Mouse (Mus musculus): ENCODE measurements around the gene Cacna1b. TPM values are rescaled to one million over a fixed set of nuclear protein-coding genes. Genes with fewer than 3 reads are reported as not detected.

The Cacna1b gene
- polyA plus RNA-seq, 1 experiment from 2014 or later: 1.7 TPM

- H3K4me2 ChIP-seq: no peak overlapping the region
- H3K9ac ChIP-seq (ENCODE audit: low read length): no peak overlapping the region
- no peak overlapping the region for H3K4me3 ChIP-seq (ENCODE audit: low read depth, low read length)
- no peaks in the 10 kb centered on the region for H3K27me3 ChIP-seq (ENCODE audit: control insufficient read depth, insufficient read depth, low read length)
- no peak for ATAC-seq (ENCODE audit: low FRiP score)
- 78% methylated on average over 7 of the region's 7 CpGs for WGBS
- no peak overlapping the region for H3K27ac ChIP-seq (ENCODE audit: low read depth, low read length)
- no peaks in the 10 kb centered on the region for H3K4me1 ChIP-seq (ENCODE audit: control insufficient read depth, insufficient read depth, low read length)
- no peak for DNase-seq (ENCODE audit: low spot score, missing footprints)
- H3K36me3 ChIP-seq (ENCODE audit: control insufficient read depth, insufficient read depth, low read length): no peaks in the 10 kb centered on the region
- no peaks in the 10 kb centered on the region for H3K9me3 ChIP-seq (ENCODE audit: control insufficient read depth, low read length)
Observed at GRCm38 (mm10) chr2:24747878-24748277, 15.1 kb downstream of the Cacna1b start.

GRCm38 (mm10) chr2:24739701-24740100 lies 23.3 kb downstream of the Cacna1b start:
- 86% methylated on average over 5 of the region's 5 CpGs for WGBS
- Histone ChIP-seq H3K27ac (ENCODE audit: low read depth, low read length) (no peak overlapping the region), H3K27me3 (ENCODE audit: control insufficient read depth, insufficient read depth, low read length) (no peaks in the 10 kb centered on the region), H3K4me1 (ENCODE audit: control insufficient read depth, insufficient read depth, low read length) (no peaks in the 10 kb centered on the region; the same call in 1 of the 2 replicates), H3K4me2 (no peak overlapping the region), H3K4me3 (ENCODE audit: low read depth, low read length) (no peak overlapping the region), H3K36me3 (ENCODE audit: control insufficient read depth, insufficient read depth, low read length) (no peaks in the 10 kb centered on the region), H3K9me3 (ENCODE audit: control insufficient read depth, low read length) (no peaks in the 10 kb centered on the region), H3K9ac (ENCODE audit: low read length) (no peak overlapping the region)
- peak; percentile 14 for DNase-seq (ENCODE audit: low spot score, missing footprints)
- ATAC-seq (ENCODE audit: low FRiP score): no peak

GRCm38 (mm10) chr2:24733157-24733556 lies 29.8 kb downstream of the Cacna1b start:
- no peaks in the 10 kb centered on the region for H3K4me1 ChIP-seq (ENCODE audit: control insufficient read depth, insufficient read depth, low read length)
- ATAC-seq (ENCODE audit: low FRiP score) (no peak), DNase-seq (ENCODE audit: low spot score, missing footprints) (peak; percentile 33)
- H3K27ac ChIP-seq (ENCODE audit: low read depth, low read length): no peak overlapping the region
- no peaks in the 10 kb centered on the region for H3K9me3 ChIP-seq (ENCODE audit: control insufficient read depth, low read length)
- no peaks in the 10 kb centered on the region for H3K36me3 ChIP-seq (ENCODE audit: control insufficient read depth, insufficient read depth, low read length)
- H3K4me3 ChIP-seq (ENCODE audit: low read depth, low read length): no peak overlapping the region
- 80% methylated on average over 4 of the region's 4 CpGs for WGBS
- no peak overlapping the region for H3K4me2 ChIP-seq
- no peaks in the 10 kb centered on the region for H3K27me3 ChIP-seq (ENCODE audit: control insufficient read depth, insufficient read depth, low read length)
- H3K9ac ChIP-seq (ENCODE audit: low read length): no peak overlapping the region

GRCm38 (mm10) chr2:24725865-24726264 lies 37.1 kb downstream of the Cacna1b start:
- DNase-seq (ENCODE audit: low spot score, missing footprints) (peak; percentile 23), ATAC-seq (ENCODE audit: low FRiP score) (no peak)
- Histone ChIP-seq H3K9me3 (ENCODE audit: control insufficient read depth, low read length) (no peaks in the 10 kb centered on the region), H3K9ac (ENCODE audit: low read length) (no peak overlapping the region), H3K27me3 (ENCODE audit: control insufficient read depth, insufficient read depth, low read length) (no peaks in the 10 kb centered on the region), H3K4me2 (no peak overlapping the region), H3K27ac (ENCODE audit: low read depth, low read length) (no peak overlapping the region), H3K4me1 (ENCODE audit: control insufficient read depth, insufficient read depth, low read length) (no peaks in the 10 kb centered on the region), H3K36me3 (ENCODE audit: control insufficient read depth, insufficient read depth, low read length) (no peaks in the 10 kb centered on the region), H3K4me3 (ENCODE audit: low read depth, low read length) (no peak overlapping the region)
- WGBS: 91% methylated on average over 4 of the region's 4 CpGs

- Histone ChIP-seq H3K4me2 (no peak overlapping the region), H3K4me1 (ENCODE audit: control insufficient read depth, insufficient read depth, low read length) (no peaks in the 10 kb centered on the region), H3K9ac (ENCODE audit: low read length) (no peak overlapping the region), H3K36me3 (ENCODE audit: control insufficient read depth, insufficient read depth, low read length) (no peaks in the 10 kb centered on the region), H3K9me3 (ENCODE audit: control insufficient read depth, low read length) (no peaks in the 10 kb centered on the region), H3K27ac (ENCODE audit: low read depth, low read length) (no peak overlapping the region), H3K27me3 (ENCODE audit: control insufficient read depth, insufficient read depth, low read length) (no peaks in the 10 kb centered on the region), H3K4me3 (ENCODE audit: low read depth, low read length) (no peak overlapping the region)
- DNase-seq (ENCODE audit: low spot score, missing footprints): no peak
- ATAC-seq (ENCODE audit: low FRiP score): no peak
- 92% methylated on average over 14 of the region's 14 CpGs for WGBS
Observed at GRCm38 (mm10) chr2:24719645-24720379, 43.1 kb downstream of the Cacna1b start.

- Histone ChIP-seq H3K9ac (ENCODE audit: low read length) (no peak overlapping the region), H3K27me3 (ENCODE audit: control insufficient read depth, insufficient read depth, low read length) (no peaks in the 10 kb centered on the region), H3K4me2 (no peak overlapping the region), H3K27ac (ENCODE audit: low read depth, low read length) (no peak overlapping the region), H3K4me1 (ENCODE audit: control insufficient read depth, insufficient read depth, low read length) (no peaks in the 10 kb centered on the region), H3K36me3 (ENCODE audit: control insufficient read depth, insufficient read depth, low read length) (no peaks in the 10 kb centered on the region), H3K4me3 (ENCODE audit: low read depth, low read length) (no peak overlapping the region), H3K9me3 (ENCODE audit: control insufficient read depth, low read length) (no peaks in the 10 kb centered on the region)
- 89% methylated on average over 4 of the region's 4 CpGs for WGBS
- DNase-seq (ENCODE audit: low spot score, missing footprints): no peak
- ATAC-seq (ENCODE audit: low FRiP score): no peak
Observed at GRCm38 (mm10) chr2:24718906-24719305, 44.0 kb downstream of the Cacna1b start.

GRCm38 (mm10) chr2:24717963-24718362 lies 45.0 kb downstream of the Cacna1b start:
- H3K4me3 ChIP-seq (ENCODE audit: low read depth, low read length): no peak overlapping the region
- no peak overlapping the region for H3K27ac ChIP-seq (ENCODE audit: low read depth, low read length)
- 85% methylated on average over 7 of the region's 7 CpGs for WGBS
- H3K9ac ChIP-seq (ENCODE audit: low read length): no peak overlapping the region
- H3K36me3 ChIP-seq (ENCODE audit: control insufficient read depth, insufficient read depth, low read length): no peaks in the 10 kb centered on the region
- H3K9me3 ChIP-seq (ENCODE audit: control insufficient read depth, low read length): no peaks in the 10 kb centered on the region
- DNase-seq (ENCODE audit: low spot score, missing footprints) (no peak), ATAC-seq (ENCODE audit: low FRiP score) (no peak)
- H3K4me2 ChIP-seq: no peak overlapping the region
- H3K27me3 ChIP-seq (ENCODE audit: control insufficient read depth, insufficient read depth, low read length): no peaks in the 10 kb centered on the region
- no peaks in the 10 kb centered on the region for H3K4me1 ChIP-seq (ENCODE audit: control insufficient read depth, insufficient read depth, low read length)

- no peak overlapping the region for H3K27ac ChIP-seq (ENCODE audit: low read depth, low read length)
- 86% methylated on average over 4 of the region's 4 CpGs for WGBS
- H3K4me2 ChIP-seq: no peak overlapping the region
- no peaks in the 10 kb centered on the region for H3K9me3 ChIP-seq (ENCODE audit: control insufficient read depth, low read length)
- no peaks in the 10 kb centered on the region for H3K27me3 ChIP-seq (ENCODE audit: control insufficient read depth, insufficient read depth, low read length)
- no peak overlapping the region for H3K4me3 ChIP-seq (ENCODE audit: low read depth, low read length)
- H3K4me1 ChIP-seq (ENCODE audit: control insufficient read depth, insufficient read depth, low read length): no peaks in the 10 kb centered on the region
- no peak overlapping the region for H3K9ac ChIP-seq (ENCODE audit: low read length)
- ATAC-seq (ENCODE audit: low FRiP score) (no peak), DNase-seq (ENCODE audit: low spot score, missing footprints) (no peak)
- H3K36me3 ChIP-seq (ENCODE audit: control insufficient read depth, insufficient read depth, low read length): no peaks in the 10 kb centered on the region
Observed at GRCm38 (mm10) chr2:24717461-24717860, 45.5 kb downstream of the Cacna1b start.

GRCm38 (mm10) chr2:24705929-24706328 lies 57.0 kb downstream of the Cacna1b start:
- Histone ChIP-seq H3K27me3 (ENCODE audit: control insufficient read depth, insufficient read depth, low read length) (no peaks in the 10 kb centered on the region), H3K9me3 (ENCODE audit: control insufficient read depth, low read length) (peaks cover 4% of the 10 kb centered on the region), H3K9ac (ENCODE audit: low read length) (no peak overlapping the region), H3K36me3 (ENCODE audit: control insufficient read depth, insufficient read depth, low read length) (no peaks in the 10 kb centered on the region), H3K4me1 (ENCODE audit: control insufficient read depth, insufficient read depth, low read length) (no peaks in the 10 kb centered on the region), H3K4me3 (ENCODE audit: low read depth, low read length) (no peak overlapping the region), H3K4me2 (no peak overlapping the region), H3K27ac (ENCODE audit: low read depth, low read length) (no peak overlapping the region)
- 84% methylated on average over 10 of the region's 10 CpGs for WGBS
- DNase-seq (ENCODE audit: low spot score, missing footprints): peak; percentile 17
- no peak for ATAC-seq (ENCODE audit: low FRiP score)
